In the genomic region with DNA sequence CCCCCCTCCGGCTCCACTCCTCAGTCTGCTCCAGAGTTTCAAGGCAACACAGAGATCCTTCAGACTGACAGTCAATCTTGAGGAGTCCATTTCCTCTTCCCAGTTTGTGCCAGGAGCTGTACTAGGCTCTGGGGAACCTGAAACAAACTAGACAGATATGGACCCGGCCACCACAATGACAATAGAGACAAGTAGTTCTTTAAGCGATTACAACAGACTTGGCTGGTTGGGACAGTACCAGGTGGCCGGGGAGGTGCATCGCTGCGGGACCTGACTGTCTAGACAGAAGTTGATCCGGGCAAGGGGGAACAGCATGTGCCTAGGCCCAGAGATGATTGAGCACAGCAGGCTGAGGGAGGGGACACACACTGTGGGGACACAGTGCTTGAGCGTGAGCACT, we compare ENCODE assay signal across 12 mouse cellular contexts. TPM values are rescaled to one million over a fixed set of nuclear protein-coding genes. Genes with fewer than 3 reads are reported as not detected.
DNase-seq lines count a peak whose midpoint lies in the region; ATAC-seq lines count a peak whose summit lies in the region.
"Had no signal": no experiment of that assay in that cellular context is flagged by ENCODE, and none has a peak within 500 bp of the region (broad histone marks: within the 10 kb centered on the region; RNA-seq: fewer than 3 reads in every experiment).

No protein-coding gene starts in this region.

- peaks cover 38% of the 10 kb centered on the region for H3K27me3 ChIP-seq in forebrain, embryonic 12.5 days
- peaks cover 28% of the 10 kb centered on the region for H3K27me3 ChIP-seq in forebrain, embryonic 13.5 days
- no peaks in the 10 kb centered on the region for H3K27me3 ChIP-seq in lung, embryonic 16.5 days (ENCODE audit: control insufficient read depth, insufficient read depth, low read depth, low read length)
- peaks cover 2% of the 10 kb centered on the region; the same call in 1 of the 2 replicates for H3K27me3 ChIP-seq in embryonic facial prominence, embryonic 13.5 days
- H3K27me3 ChIP-seq in stomach, embryonic 14.5 days (ENCODE audit: control insufficient read depth, insufficient read depth, low read length) = no peaks in the 10 kb centered on the region
- H3K27me3 ChIP-seq: midbrain, embryonic 12.5 days had no signal

- no peaks in the 10 kb centered on the region for H3K36me3 ChIP-seq in forebrain, embryonic 12.5 days (replicated peaks)
- no peaks in the 10 kb centered on the region for H3K36me3 ChIP-seq in forebrain, embryonic 13.5 days (ENCODE audit: poor library complexity, severe bottlenecking)
- H3K36me3 ChIP-seq in lung, embryonic 16.5 days (ENCODE audit: control insufficient read depth, insufficient read depth, low read length) = no peaks in the 10 kb centered on the region
- H3K36me3 ChIP-seq in embryonic facial prominence, embryonic 13.5 days = peaks cover 15% of the 10 kb centered on the region; the same call in 1 of the 2 replicates
- H3K36me3 ChIP-seq in stomach, embryonic 14.5 days (ENCODE audit: control insufficient read depth, insufficient read depth, low read length) = peaks cover 4% of the 10 kb centered on the region; the same call in 1 of the 2 replicates
- H3K36me3 ChIP-seq: liver, embryonic 12.5 days; midbrain, embryonic 12.5 days had no signal

- H3K4me3 ChIP-seq in forebrain, embryonic 12.5 days (replicated peaks) = no peak overlapping the region
- no peak overlapping the region for H3K4me3 ChIP-seq in forebrain, embryonic 13.5 days
- no peak overlapping the region for H3K4me3 ChIP-seq in lung, embryonic 16.5 days (ENCODE audit: low read length)
- H3K4me3 ChIP-seq in embryonic facial prominence, embryonic 13.5 days = peak overlapping the region; percentile 8; the same call in 1 of the 2 replicates
- no peak overlapping the region for H3K4me3 ChIP-seq in stomach, embryonic 14.5 days (ENCODE audit: low read depth, low read length)
- H3K4me3 ChIP-seq: liver, embryonic 12.5 days; midbrain, embryonic 12.5 days had no signal

- H3K9ac ChIP-seq in forebrain, embryonic 12.5 days = no peak overlapping the region
- no peak overlapping the region for H3K9ac ChIP-seq in forebrain, embryonic 13.5 days
- H3K9ac ChIP-seq in lung, embryonic 16.5 days (ENCODE audit: low read length) = no peak overlapping the region; the same call in 1 of the 2 replicates
- 0 out of 2 replicates have a peak overlapping the region, but pooled peaks have one; percentile 16 for H3K9ac ChIP-seq in embryonic facial prominence, embryonic 13.5 days
- no peak overlapping the region for H3K9ac ChIP-seq in stomach, embryonic 14.5 days (replicated peaks; ENCODE audit: low read depth, low read length)
- H3K9ac ChIP-seq: liver, embryonic 12.5 days; midbrain, embryonic 12.5 days had no signal

- peak overlapping the region; percentile 31; the same call in 1 of the 2 replicates for H3K27ac ChIP-seq in forebrain, embryonic 12.5 days
- H3K27ac ChIP-seq in forebrain, embryonic 13.5 days = no peak overlapping the region
- H3K27ac ChIP-seq in lung, embryonic 16.5 days (ENCODE audit: low read length) = no peak overlapping the region; the same call in 1 of the 2 replicates
- H3K27ac ChIP-seq in embryonic facial prominence, embryonic 13.5 days = peak overlapping the region; percentile 41; the same call in 1 of the 2 replicates
- peak overlapping the region; percentile 35; the same call in 1 of the 2 replicates for H3K27ac ChIP-seq in stomach, embryonic 14.5 days (ENCODE audit: low read length)
- H3K27ac ChIP-seq: liver, embryonic 12.5 days; midbrain, embryonic 12.5 days had no signal

- no peak for ATAC-seq in forebrain, embryonic 12.5 days (ENCODE audit: low FRiP score)
- no peak for ATAC-seq in forebrain, embryonic 13.5 days
- 0 out of 2 replicates have a peak, but pooled peaks have one; percentile 36 for ATAC-seq in lung, embryonic 16.5 days (ENCODE audit: low read depth)
- ATAC-seq in embryonic facial prominence, embryonic 13.5 days (ENCODE audit: insufficient number of reproducible peaks, insufficient read depth, low FRiP score, low TSS enrichment, low read depth) = no peak
- ATAC-seq in stomach, embryonic 14.5 days (ENCODE audit: insufficient number of reproducible peaks, insufficient read depth, low FRiP score, low read depth) = no peak
- ATAC-seq: liver, embryonic 12.5 days had no signal

- H3K4me2 ChIP-seq in forebrain, embryonic 12.5 days = no peak overlapping the region
- no peak overlapping the region for H3K4me2 ChIP-seq in forebrain, embryonic 13.5 days
- H3K4me2 ChIP-seq in lung, embryonic 16.5 days (ENCODE audit: low read depth, low read length) = no peak overlapping the region
- H3K4me2 ChIP-seq in embryonic facial prominence, embryonic 13.5 days = peak overlapping the region; percentile 26; the same call in 1 of the 2 replicates
- no peak overlapping the region for H3K4me2 ChIP-seq in stomach, embryonic 14.5 days (replicated peaks; ENCODE audit: low read depth, low read length)
- H3K4me2 ChIP-seq: heart, embryonic 11.5 days; liver, embryonic 12.5 days; midbrain, embryonic 12.5 days had no signal

- WGBS in forebrain, embryonic 12.5 days = 19% methylated on average over 8 of the region's 8 CpGs
- WGBS in forebrain, embryonic 13.5 days = 27% methylated on average over 8 of the region's 8 CpGs
- WGBS in lung, embryonic 16.5 days = 31% methylated on average over 8 of the region's 8 CpGs
- 19% methylated on average over 8 of the region's 8 CpGs for WGBS in embryonic facial prominence, embryonic 13.5 days
- WGBS in stomach, embryonic 14.5 days = 37% methylated on average over 8 of the region's 8 CpGs

- DNase-seq in lung, postnatal 4 days = no peak
- DNase-seq in layer of hippocampus, adult 11-12 months (ENCODE audit: low spot score) = no peak
- no peak for DNase-seq in T-cell, adult 2 months (ENCODE audit: low spot score)

- no peaks in the 10 kb centered on the region for H3K9me3 ChIP-seq in forebrain, embryonic 12.5 days
- H3K9me3 ChIP-seq in forebrain, embryonic 13.5 days (replicated peaks) = no peaks in the 10 kb centered on the region
- H3K9me3 ChIP-seq in lung, embryonic 16.5 days (ENCODE audit: control insufficient read depth, low read length) = no peaks in the 10 kb centered on the region
- peaks cover 3% of the 10 kb centered on the region; the same call in 1 of the 2 replicates for H3K9me3 ChIP-seq in embryonic facial prominence, embryonic 13.5 days
- no peaks in the 10 kb centered on the region for H3K9me3 ChIP-seq in stomach, embryonic 14.5 days (ENCODE audit: control insufficient read depth, low read depth, low read length)
- H3K9me3 ChIP-seq: midbrain, embryonic 12.5 days had no signal

- peaks cover 25% of the 10 kb centered on the region for H3K4me1 ChIP-seq in forebrain, embryonic 12.5 days
- H3K4me1 ChIP-seq in forebrain, embryonic 13.5 days = peaks cover 16% of the 10 kb centered on the region
- peaks cover 30% of the 10 kb centered on the region for H3K4me1 ChIP-seq in lung, embryonic 16.5 days (replicated peaks; ENCODE audit: control insufficient read depth, insufficient read depth, low read length)
- H3K4me1 ChIP-seq in embryonic facial prominence, embryonic 13.5 days = peaks cover 27% of the 10 kb centered on the region
- peaks cover 22% of the 10 kb centered on the region for H3K4me1 ChIP-seq in stomach, embryonic 14.5 days (ENCODE audit: control insufficient read depth, insufficient read depth, low read length)

RNA-seq across cellular contexts. Expression of gene Pef1, which starts 1.2 kb away (rescaled TPM):
- 60.4 and 61.4 TPM in 2 replicates for polyA plus RNA-seq in forebrain, embryonic 12.5 days (2016; fragmentation: Nextera tagmentation; extraction: Ambion mirVana)
- 68.0 and 68.4 TPM in 2 replicates for polyA plus RNA-seq in forebrain, embryonic 13.5 days (2015; fragmentation: Nextera tagmentation; extraction: Ambion mirVana)
- 77.9 and 81.2 TPM in 2 replicates for polyA plus RNA-seq in lung, embryonic 16.5 days (2015; fragmentation: Nextera tagmentation; extraction: Ambion mirVana)
- 66.5 and 66.9 TPM in 2 replicates for polyA plus RNA-seq in embryonic facial prominence, embryonic 13.5 days (2015; fragmentation: Nextera tagmentation; extraction: Ambion mirVana)
- polyA plus RNA-seq in stomach, embryonic 14.5 days (2014; fragmentation: Nextera tagmentation; extraction: Ambion mirVana) = 66.9 and 74.3 TPM in 2 replicates

RNA-seq across cellular contexts. Expression of gene Hcrtr1, which starts 38.0 kb away (rescaled TPM):
- polyA plus RNA-seq in forebrain, embryonic 12.5 days (2016; fragmentation: Nextera tagmentation; extraction: Ambion mirVana) = 0.10 TPM in 1 of 2 replicates, not detected in the other
- polyA plus RNA-seq in forebrain, embryonic 13.5 days (2015; fragmentation: Nextera tagmentation; extraction: Ambion mirVana) = 0.13 TPM in 1 of 2 replicates, not detected in the other
- polyA plus RNA-seq in lung, embryonic 16.5 days (2015; fragmentation: Nextera tagmentation; extraction: Ambion mirVana) = 0.34 and 0.40 TPM in 2 replicates
- polyA plus RNA-seq in embryonic facial prominence, embryonic 13.5 days (2015; fragmentation: Nextera tagmentation; extraction: Ambion mirVana) = 0.21 TPM in 2 replicates
- 0.26 and 0.41 TPM in 2 replicates for polyA plus RNA-seq in stomach, embryonic 14.5 days (2014; fragmentation: Nextera tagmentation; extraction: Ambion mirVana)
- polyA plus RNA-seq: intestine, embryonic 14.5 days; liver, embryonic 12.5 days had no signal

RNA-seq across cellular contexts. Expression of gene Col16a1, which starts 53.5 kb away (rescaled TPM):
- 10.8 and 14.8 TPM in 2 replicates for polyA plus RNA-seq in forebrain, embryonic 12.5 days (2016; fragmentation: Nextera tagmentation; extraction: Ambion mirVana)
- 2.5 and 2.9 TPM in 2 replicates for polyA plus RNA-seq in forebrain, embryonic 13.5 days (2015; fragmentation: Nextera tagmentation; extraction: Ambion mirVana)
- 44.5 and 50.1 TPM in 2 replicates for polyA plus RNA-seq in lung, embryonic 16.5 days (2015; fragmentation: Nextera tagmentation; extraction: Ambion mirVana)
- 75.9 and 77.3 TPM in 2 replicates for polyA plus RNA-seq in embryonic facial prominence, embryonic 13.5 days (2015; fragmentation: Nextera tagmentation; extraction: Ambion mirVana)
- polyA plus RNA-seq in stomach, embryonic 14.5 days (2014; fragmentation: Nextera tagmentation; extraction: Ambion mirVana) = 80.0 and 95.1 TPM in 2 replicates

Comparison
In these comparisons a context has a peak if more than half of its experiments do, and no peak if none do; other contexts are left out.
1. H3K27ac ChIP-seq: peak in forebrain, embryonic 12.5 days (single experiment), embryonic facial prominence, embryonic 13.5 days (single experiment) and stomach, embryonic 14.5 days (single experiment); none in forebrain, embryonic 13.5 days (single experiment) and lung, embryonic 16.5 days (single experiment).